In the genomic region with DNA sequence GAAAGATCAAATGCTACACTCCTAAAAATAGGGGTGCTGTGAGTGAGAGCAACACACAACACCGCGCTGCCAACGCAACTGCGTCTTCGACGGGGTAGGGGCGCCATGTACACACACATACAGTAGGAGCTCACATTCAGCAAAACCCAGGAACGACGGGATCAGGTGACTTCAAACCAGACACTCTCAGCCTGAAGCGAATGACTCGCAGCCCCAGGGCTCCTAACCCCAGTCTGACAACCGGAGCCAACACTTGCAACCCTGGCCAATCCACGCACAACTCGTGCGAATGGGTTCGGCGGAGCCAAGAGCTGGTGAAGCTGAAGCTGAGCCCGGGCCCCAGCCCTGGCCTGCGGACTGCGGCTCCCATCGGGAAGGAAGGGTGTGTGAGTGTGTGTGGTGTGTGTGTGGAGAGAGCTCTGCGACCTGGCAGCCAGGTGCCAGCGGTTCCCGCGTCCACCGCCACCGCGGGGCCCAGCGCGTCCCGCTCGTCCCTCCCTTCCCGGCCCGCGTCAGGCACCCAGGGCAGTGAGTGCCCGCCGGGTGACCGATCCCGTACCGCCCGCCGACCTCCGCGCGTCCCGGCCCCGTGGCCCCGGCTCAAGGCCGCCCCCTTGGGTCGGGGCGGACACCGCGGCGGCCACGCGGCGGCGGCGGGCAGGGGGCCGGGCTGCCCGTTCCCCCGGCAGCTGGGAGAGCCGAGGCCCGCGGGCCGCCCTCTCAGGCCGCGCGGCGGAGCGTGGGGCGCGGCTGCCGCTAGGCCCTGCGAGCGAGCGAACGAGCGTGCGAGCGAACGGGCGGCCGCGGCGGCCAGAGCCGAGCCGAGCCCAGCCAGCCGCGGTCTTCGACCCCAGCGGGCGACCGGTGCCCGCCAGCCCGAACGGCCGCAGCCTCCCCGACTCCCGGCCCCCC, we compare ENCODE assay signal across 8 mouse cellular contexts. TPM values are rescaled to one million over a fixed set of nuclear protein-coding genes. Genes with fewer than 3 reads are reported as not detected.
DNase-seq lines count a peak whose midpoint lies in the region; ATAC-seq and TF ChIP-seq lines count a peak whose summit lies in the region.

No protein-coding gene starts in this region.

- 0 out of 2 replicates have a peak, but pooled peaks have one; percentile 1 for TF ChIP-seq CTCF in heart, postnatal 0 days (IDR thresholded peaks at IDR 0.05; ENCODE audit: low read depth)

- H3K27me3 ChIP-seq in forebrain, embryonic 12.5 days, result peaks cover 20% of the 10 kb centered on the region
- H3K27me3 ChIP-seq in heart, postnatal 0 days (ENCODE audit: control insufficient read depth, insufficient read depth, low read length), result peaks cover 7% of the 10 kb centered on the region; the same call in 1 of the 2 replicates
- H3K27me3 ChIP-seq in liver, embryonic 16.5 days (ENCODE audit: control insufficient read depth, insufficient read depth, low read depth, low read length), result peaks cover 16% of the 10 kb centered on the region
- no peaks in the 10 kb centered on the region; the same call in 1 of the 2 replicates for H3K27me3 ChIP-seq in neural tube, embryonic 12.5 days (replicated peaks)

- no peaks in the 10 kb centered on the region for H3K36me3 ChIP-seq in forebrain, embryonic 12.5 days (replicated peaks)
- H3K36me3 ChIP-seq in heart, postnatal 0 days (replicated peaks; ENCODE audit: control insufficient read depth, insufficient read depth, low read length), result no peaks in the 10 kb centered on the region
- H3K36me3 ChIP-seq in liver, embryonic 16.5 days (ENCODE audit: control insufficient read depth, insufficient read depth), result no peaks in the 10 kb centered on the region
- H3K36me3 ChIP-seq in neural tube, embryonic 12.5 days, result no peaks in the 10 kb centered on the region

- H3K4me1 ChIP-seq in brown adipose tissue, adult 24 weeks (ENCODE audit: control insufficient read depth, insufficient read depth, insufficient read length, low read length), result peaks cover 13% of the 10 kb centered on the region
- H3K4me1 ChIP-seq in forebrain, embryonic 12.5 days, result peaks cover 31% of the 10 kb centered on the region
- peaks cover 14% of the 10 kb centered on the region for H3K4me1 ChIP-seq in heart, postnatal 0 days (ENCODE audit: control insufficient read depth, insufficient read depth)
- peaks cover 39% of the 10 kb centered on the region for H3K4me1 ChIP-seq in liver, embryonic 16.5 days (ENCODE audit: control insufficient read depth, low read depth, low read length)
- peaks cover 30% of the 10 kb centered on the region for H3K4me1 ChIP-seq in neural tube, embryonic 12.5 days

- WGBS in forebrain, embryonic 12.5 days, result under 1% methylated on average over 69 of the region's 100 CpGs
- under 1% methylated on average over 58 of the region's 100 CpGs for WGBS in heart, postnatal 0 days
- WGBS in liver, embryonic 16.5 days (ENCODE audit: insufficient replicate concordance), result 0% methylated on average over 76 of the region's 100 CpGs
- WGBS in neural tube, embryonic 12.5 days, result under 1% methylated on average over 97 of the region's 100 CpGs

- peak overlapping the region; percentile 80 for H3K4me2 ChIP-seq in forebrain, embryonic 12.5 days
- peak overlapping the region; percentile 82 for H3K4me2 ChIP-seq in heart, postnatal 0 days (ENCODE audit: low read depth, low read length)
- peak overlapping the region; percentile 97 for H3K4me2 ChIP-seq in liver, embryonic 16.5 days (ENCODE audit: low read depth, low read length)
- peak overlapping the region; percentile 90 for H3K4me2 ChIP-seq in neural tube, embryonic 12.5 days (replicated peaks)

- peak overlapping the region; percentile 87 for H3K27ac ChIP-seq in brown adipose tissue, adult 24 weeks (replicated peaks; ENCODE audit: low read depth, low read length)
- peak overlapping the region; percentile 93 for H3K27ac ChIP-seq in forebrain, embryonic 12.5 days
- H3K27ac ChIP-seq in heart, postnatal 0 days (ENCODE audit: low read depth), result peak overlapping the region; percentile 99
- H3K27ac ChIP-seq in liver, embryonic 16.5 days (ENCODE audit: low read length), result peak overlapping the region; percentile 96
- H3K27ac ChIP-seq in neural tube, embryonic 12.5 days, result peak overlapping the region; percentile 86

- no peak for TF ChIP-seq EP300 in heart, postnatal 0 days (IDR thresholded peaks at IDR 0.05; ENCODE audit: low read depth)

- peak overlapping the region; percentile 79 for H3K4me3 ChIP-seq in brown adipose tissue, adult 24 weeks (ENCODE audit: insufficient read depth, low read depth, low read length)
- peak overlapping the region; percentile 96 for H3K4me3 ChIP-seq in forebrain, embryonic 12.5 days (replicated peaks)
- H3K4me3 ChIP-seq in heart, postnatal 0 days (ENCODE audit: low read depth, low read length), result peak overlapping the region; percentile 87
- H3K4me3 ChIP-seq in liver, embryonic 16.5 days (ENCODE audit: low read depth, low read length), result peak overlapping the region; percentile 76
- H3K4me3 ChIP-seq in neural tube, embryonic 12.5 days, result peak overlapping the region; percentile 99

- ATAC-seq in CD4-positive, CD25-positive, alpha-beta regulatory T cell, adult 4 months, result peak; percentile 38
- peak; percentile 75 for ATAC-seq in forebrain, embryonic 12.5 days (ENCODE audit: low FRiP score)
- ATAC-seq in heart, postnatal 0 days (ENCODE audit: insufficient read depth, low read depth), result peak; percentile 79
- peak; percentile 69 for ATAC-seq in liver, embryonic 16.5 days (ENCODE audit: low read depth)
- peak; percentile 80 for ATAC-seq in neural tube, embryonic 12.5 days (ENCODE audit: low FRiP score, low read depth)

- no peaks in the 10 kb centered on the region for H3K9me3 ChIP-seq in forebrain, embryonic 12.5 days
- no peaks in the 10 kb centered on the region for H3K9me3 ChIP-seq in heart, postnatal 0 days (replicated peaks; ENCODE audit: control insufficient read depth, low read length)
- H3K9me3 ChIP-seq in liver, embryonic 16.5 days (replicated peaks; ENCODE audit: control insufficient read depth, low read length), result no peaks in the 10 kb centered on the region
- H3K9me3 ChIP-seq in neural tube, embryonic 12.5 days, result no peaks in the 10 kb centered on the region

- H3K9ac ChIP-seq in forebrain, embryonic 12.5 days, result peak overlapping the region; percentile 97
- peak overlapping the region; percentile 92 for H3K9ac ChIP-seq in heart, postnatal 0 days (replicated peaks; ENCODE audit: low read depth, low read length)
- peak overlapping the region; percentile 99 for H3K9ac ChIP-seq in liver, embryonic 16.5 days (ENCODE audit: low read depth, low read length)
- peak overlapping the region; percentile 94 for H3K9ac ChIP-seq in neural tube, embryonic 12.5 days

- peak; percentile 43 for DNase-seq in heart, postnatal 0 days (ENCODE audit: low spot score)
- peak; percentile 62 to 78 for DNase-seq in kidney, postnatal 36 days
- DNase-seq in telencephalon, adult 2 months (ENCODE audit: low read depth, low spot score), result peak; percentile 50

RNA-seq across cellular contexts. Expression of a gene that starts 0.7 kb away (rescaled TPM):
- polyA plus RNA-seq in CD4-positive, CD25-positive, alpha-beta regulatory T cell, adult 4 months (2017; shearing (Covaris generic)), result 10 to 100 TPM; 14.3 to 14.4 TPM
- polyA plus RNA-seq in brown adipose tissue, adult 24 weeks (2012; ENCODE audit: insufficient read depth, insufficient read length, missing spikeins), result 38.1 and 50.5 TPM in 2 replicates
- polyA plus RNA-seq in forebrain, embryonic 12.5 days (2016; fragmentation: Nextera tagmentation; extraction: Ambion mirVana), result 38.1 and 39.7 TPM in 2 replicates
- 11.3 and 17.7 TPM in 2 replicates for total RNA-seq in heart, postnatal 0 days (2014; rRNA removed; ENCODE audit: low replicate concordance)
- 18.4 and 20.2 TPM in 2 replicates for polyA plus RNA-seq in heart, postnatal 0 days (2015; fragmentation: Nextera tagmentation; extraction: Ambion mirVana)
- polyA plus RNA-seq in liver, embryonic 16.5 days (2015; fragmentation: Nextera tagmentation; extraction: Ambion mirVana), result 29.2 and 31.1 TPM in 2 replicates
- polyA plus RNA-seq in neural tube, embryonic 12.5 days (2016; fragmentation: Nextera tagmentation; extraction: Ambion mirVana), result 37.0 and 39.2 TPM in 2 replicates

Comparison
In these comparisons a context has a peak if more than half of its experiments do, and no peak if none do; other contexts are left out.
1. Peak in every context shown above with its lines: DNase-seq, ATAC-seq, H3K4me3 ChIP-seq and H3K27ac ChIP-seq.